Mouse (Mus musculus) testis, adult 2 months (tissue): ENCODE measurements around the gene U2af2.

Experiments used
- CTCF ChIP-seq: fragments of 200-500 bp; IDR thresholded peaks from 2 replicates; pipeline ENCODE4 v1.5.1; 2012; ENCODE audit warnings: low read depth, mild to moderate bottlenecking, inconsistent platforms, low read length, moderate library complexity; ENCODE audit not compliant: control insufficient read depth, insufficient read depth, insufficient replicate concordance
- POLR2A ChIP-seq: fragments of 200-500 bp; IDR thresholded peaks from 2 replicates; pipeline ENCODE4 v1.6.1; 2012; ENCODE audit warnings: low read depth, mild to moderate bottlenecking, inconsistent platforms, low read length, moderate library complexity; ENCODE audit not compliant: control insufficient read depth

DNA sequence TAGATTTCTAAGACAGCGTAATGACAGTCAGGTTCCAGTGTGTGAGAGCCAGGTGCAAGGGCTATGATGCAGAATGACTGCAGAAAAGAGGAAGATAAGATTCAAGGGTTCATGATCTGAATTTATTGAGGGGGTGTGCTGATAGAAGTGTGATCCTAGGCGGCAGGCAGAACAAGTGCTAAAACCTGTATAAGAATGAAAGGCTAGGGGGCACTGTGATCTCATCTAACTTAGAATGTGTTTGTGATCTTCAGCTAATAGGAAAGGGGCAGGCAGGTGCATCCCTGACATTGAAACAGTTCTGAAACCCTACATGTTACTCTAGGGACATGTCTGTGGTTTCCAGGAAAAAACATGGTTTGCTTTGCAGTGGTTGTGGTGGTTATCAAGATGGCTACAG lies 15.8 kb upstream of the U2af2 start:
- TF ChIP-seq CTCF = no peak
- TF ChIP-seq POLR2A = no peak
